Mouse (Mus musculus) megakaryocyte, embryonic 14.5 days (primary cell): Measurements from ENCODE around the gene Fbxl12.

ENCODE experiments used
- FLI1 ChIP-seq: IDR thresholded peaks from 2 replicates; pipeline ENCODE4 v1.6.1; 2012; ENCODE audit warnings: low read length, inconsistent platforms, mixed read lengths
- GATA1 ChIP-seq: IDR thresholded peaks from 3 replicates; pipeline ENCODE4 v1.6.1; 2012; ENCODE audit warnings: mixed read lengths, low read length, inconsistent platforms, borderline replicate concordance

DNA sequence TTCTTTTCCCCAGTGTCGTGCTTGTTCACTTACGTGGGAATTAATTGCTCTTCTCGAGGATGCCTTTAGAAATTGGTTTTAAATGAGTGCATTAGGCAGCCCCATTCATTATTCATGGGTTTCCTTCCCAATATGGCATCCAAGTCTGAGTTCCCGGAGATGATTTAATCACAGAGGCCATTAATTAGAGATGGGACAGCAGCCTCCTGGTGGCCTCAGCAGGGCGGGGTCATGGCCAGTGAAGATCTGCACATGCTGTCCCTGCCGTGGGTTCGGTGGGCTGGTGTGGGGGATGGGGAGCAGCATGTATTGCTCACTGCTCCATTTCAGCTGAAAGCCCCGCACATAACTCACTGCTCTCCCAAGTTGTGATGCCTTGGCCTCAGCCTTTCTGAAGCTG lies 21.4 kb upstream of the Fbxl12 start:
- TF ChIP-seq GATA1 (no peak), FLI1 (no peak)
